Mouse (Mus musculus): Measurements from ENCODE around the gene Pak4.

DNA sequence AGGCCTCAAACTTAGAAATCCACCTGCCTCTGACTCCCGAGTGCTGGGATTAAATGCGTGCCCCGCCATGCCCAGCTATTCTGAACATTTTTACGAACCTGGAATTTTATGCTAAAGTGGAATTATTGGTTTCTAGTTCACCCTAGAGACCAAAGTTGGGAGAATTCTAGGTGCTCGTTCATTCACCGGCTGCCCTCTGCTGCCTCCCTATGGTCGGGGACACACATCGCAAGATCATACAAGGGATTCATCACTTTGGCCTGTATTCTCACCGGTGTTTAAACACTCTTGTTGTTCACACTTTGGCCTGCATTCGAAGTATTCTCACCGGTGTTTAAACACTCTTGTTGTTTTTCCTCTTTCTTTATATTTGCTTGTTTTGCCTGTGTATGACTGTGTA is 3.0 kb upstream of the Pak4 start:
- TF ChIP-seq EP300 (IDR thresholded peaks at IDR 0.05; ENCODE audit: low read depth) (no peak), CTCF (IDR thresholded peaks at IDR 0.05; ENCODE audit: low read depth) (peak; percentile 93)

All from liver, postnatal 0 days (tissue).